In genomic region chr8:84788896-84789295, GRCm38 (mm10) we compare ENCODE assay signal across 8 mouse cellular contexts. TPM values are rescaled to one million over a fixed set of nuclear protein-coding genes. Genes with fewer than 3 reads are reported as not detected.
A peak's percentile ranks its signal among the peaks of the same experiment; 100 is the strongest.
DNase-seq lines count a peak whose midpoint lies in the region; ATAC-seq lines count a peak whose summit lies in the region.

No protein-coding gene starts in this region.

- H3K36me3 ChIP-seq in kidney, embryonic 15.5 days, result no peaks in the 10 kb centered on the region
- no peaks in the 10 kb centered on the region; the same call in 1 of the 2 replicates for H3K36me3 ChIP-seq in limb, embryonic 15.5 days

- no peak overlapping the region for H3K27ac ChIP-seq in kidney, embryonic 15.5 days
- H3K27ac ChIP-seq in limb, embryonic 15.5 days, result peak overlapping the region; percentile 71

- no peaks in the 10 kb centered on the region for H3K9me3 ChIP-seq in kidney, embryonic 15.5 days (replicated peaks)
- H3K9me3 ChIP-seq in limb, embryonic 15.5 days, result no peaks in the 10 kb centered on the region

- H3K4me3 ChIP-seq in kidney, embryonic 15.5 days (replicated peaks), result no peak overlapping the region
- H3K4me3 ChIP-seq in limb, embryonic 15.5 days, result peak overlapping the region; percentile 7

- peaks cover 40% of the 10 kb centered on the region for H3K4me1 ChIP-seq in kidney, embryonic 15.5 days
- peaks cover 99% of the 10 kb centered on the region for H3K4me1 ChIP-seq in limb, embryonic 15.5 days

- DNase-seq in kidney, adult 18-20 months, result peak; percentile 74
- peak; percentile 55 to 64 for DNase-seq in cerebellum, postnatal 25 days
- peak; percentile 80 to 86 for DNase-seq in gastrocnemius, adult 8-10 months (ENCODE audit: low spot score in 2 of 2)
- DNase-seq in urinary bladder, postnatal 14 days (ENCODE audit: low spot score), result peak; percentile 87
- no peak for DNase-seq in B cell, adult 2 months
- DNase-seq in T-cell, adult 2 months (ENCODE audit: low spot score), result no peak

- no peak overlapping the region for H3K4me2 ChIP-seq in kidney, embryonic 15.5 days
- H3K4me2 ChIP-seq in limb, embryonic 15.5 days, result peak overlapping the region; percentile 37

- ATAC-seq in kidney, embryonic 15.5 days (replicated peaks; ENCODE audit: low FRiP score), result no peak
- no peak for ATAC-seq in limb, embryonic 15.5 days (ENCODE audit: insufficient number of reproducible peaks, low FRiP score, low TSS enrichment, low read depth)

- no peak overlapping the region for H3K9ac ChIP-seq in kidney, embryonic 15.5 days
- H3K9ac ChIP-seq in limb, embryonic 15.5 days, result no peak overlapping the region

- WGBS in kidney, embryonic 15.5 days, result 12% methylated on average over 11 of the region's 11 CpGs
- 8% methylated on average over 11 of the region's 11 CpGs for WGBS in limb, embryonic 15.5 days

- H3K27me3 ChIP-seq in kidney, embryonic 15.5 days, result peaks cover 99% of the 10 kb centered on the region
- H3K27me3 ChIP-seq in limb, embryonic 15.5 days, result peaks cover 11% of the 10 kb centered on the region; the same call in 1 of the 2 replicates

RNA-seq across cellular contexts. Expression of gene Nfix, which starts 11.2 kb away (rescaled TPM):
- 14.2 and 15.5 TPM in 2 replicates for polyA plus RNA-seq in kidney, embryonic 15.5 days (2015; fragmentation: Nextera tagmentation; extraction: Ambion mirVana)
- 100 to 1,000 TPM; 507 to 604 (median 532) TPM for total RNA-seq in gastrocnemius, adult 8-10 months (2022)
- 87.0 and 100 TPM in 2 replicates for polyA plus RNA-seq in limb, embryonic 15.5 days (2015; fragmentation: Nextera tagmentation; extraction: Ambion mirVana)

RNA-seq across cellular contexts. Expression of gene Dand5, which starts 33.7 kb away (rescaled TPM):
- 6.3 and 7.0 TPM in 2 replicates for polyA plus RNA-seq in kidney, embryonic 15.5 days (2015; fragmentation: Nextera tagmentation; extraction: Ambion mirVana)
- total RNA-seq in gastrocnemius, adult 8-10 months (2022), result 10 to 100 TPM in 3 of 4 experiments, 1 to 10 TPM in 1; 7.8 to 12.9 (median 12.2) TPM
- 7.5 and 8.0 TPM in 2 replicates for polyA plus RNA-seq in limb, embryonic 15.5 days (2015; fragmentation: Nextera tagmentation; extraction: Ambion mirVana)

RNA-seq across cellular contexts. Expression of gene Gadd45gip1, which starts 42.4 kb away (rescaled TPM):
- polyA plus RNA-seq in kidney, embryonic 15.5 days (2015; fragmentation: Nextera tagmentation; extraction: Ambion mirVana), result 52.6 and 53.0 TPM in 2 replicates
- total RNA-seq in gastrocnemius, adult 8-10 months (2022), result 10 to 100 TPM; 18.6 to 23.2 (median 20.8) TPM
- 44.7 and 45.6 TPM in 2 replicates for polyA plus RNA-seq in limb, embryonic 15.5 days (2015; fragmentation: Nextera tagmentation; extraction: Ambion mirVana)

RNA-seq across cellular contexts. Expression of gene Rad23a, which starts 51.6 kb away (rescaled TPM):
- 112 and 122 TPM in 2 replicates for polyA plus RNA-seq in kidney, embryonic 15.5 days (2015; fragmentation: Nextera tagmentation; extraction: Ambion mirVana)
- total RNA-seq in gastrocnemius, adult 8-10 months (2022), result 100 to 1,000 TPM; 168 to 185 (median 180) TPM
- polyA plus RNA-seq in limb, embryonic 15.5 days (2015; fragmentation: Nextera tagmentation; extraction: Ambion mirVana), result 102 and 122 TPM in 2 replicates

RNA-seq across cellular contexts. Expression of gene Calr, which starts 57.8 kb away (rescaled TPM):
- polyA plus RNA-seq in kidney, embryonic 15.5 days (2015; fragmentation: Nextera tagmentation; extraction: Ambion mirVana), result 1,039 and 1,041 TPM in 2 replicates
- total RNA-seq in gastrocnemius, adult 8-10 months (2022), result 100 to 1,000 TPM; 148 to 197 (median 154) TPM
- polyA plus RNA-seq in limb, embryonic 15.5 days (2015; fragmentation: Nextera tagmentation; extraction: Ambion mirVana), result 1,060 and 1,089 TPM in 2 replicates

Comparison
In these comparisons a context has a peak if more than half of its experiments do, and no peak if none do; other contexts are left out.
1. DNase-seq: peak in kidney, adult 18-20 months (single experiment), cerebellum, postnatal 25 days (2 of 2), gastrocnemius, adult 8-10 months (2 of 2) and urinary bladder, postnatal 14 days (single experiment); none in B cell, adult 2 months (0 of 2) and T-cell, adult 2 months (single experiment).